Mouse (Mus musculus) liver, embryonic 14.5 days (tissue): ENCODE measurements around the gene 9130409I23Rik.

Source experiments
- CTCF ChIP-seq: IDR thresholded peaks from 2 replicates; pipeline ENCODE4 v1.5.1; 2016; ENCODE audit warnings: antibody characterized with exemption, low read depth, control low read depth
- EP300 ChIP-seq: IDR thresholded peaks from 2 replicates; pipeline ENCODE4 v1.6.1; 2016; ENCODE audit warnings: antibody characterized with exemption, low read depth

DNA sequence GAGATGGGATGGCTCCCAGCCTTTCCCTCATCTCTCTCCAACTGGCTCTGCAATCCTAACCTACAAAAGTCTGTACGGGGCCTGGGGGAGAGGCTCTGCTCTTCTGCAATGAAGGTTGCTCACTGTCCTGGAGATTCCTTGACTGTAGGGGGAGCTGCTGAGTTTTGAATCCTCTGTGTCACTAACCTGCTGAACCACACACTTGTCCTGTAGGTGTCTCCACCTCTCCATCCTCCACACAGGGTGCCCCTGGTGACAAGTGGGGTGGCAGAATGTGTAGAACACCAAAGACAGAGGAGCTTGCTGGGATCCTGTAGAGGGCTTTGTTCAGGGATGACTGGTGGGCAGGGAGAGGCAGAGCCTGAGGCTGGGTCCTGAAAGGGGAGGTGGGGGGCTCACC, 28.8 kb upstream of the 9130409I23Rik start:
- peak; percentile 90 for TF ChIP-seq CTCF
- no peak for TF ChIP-seq EP300
